Mouse (Mus musculus): Measurements from ENCODE around the gene Pan2. TPM values are rescaled to one million over a fixed set of nuclear protein-coding genes. Genes with fewer than 3 reads are reported as not detected.

The Pan2 gene
- total and polyA plus RNA-seq, 3 experiments = 10.6 to 18.5 (median 11.0) TPM

DNA sequence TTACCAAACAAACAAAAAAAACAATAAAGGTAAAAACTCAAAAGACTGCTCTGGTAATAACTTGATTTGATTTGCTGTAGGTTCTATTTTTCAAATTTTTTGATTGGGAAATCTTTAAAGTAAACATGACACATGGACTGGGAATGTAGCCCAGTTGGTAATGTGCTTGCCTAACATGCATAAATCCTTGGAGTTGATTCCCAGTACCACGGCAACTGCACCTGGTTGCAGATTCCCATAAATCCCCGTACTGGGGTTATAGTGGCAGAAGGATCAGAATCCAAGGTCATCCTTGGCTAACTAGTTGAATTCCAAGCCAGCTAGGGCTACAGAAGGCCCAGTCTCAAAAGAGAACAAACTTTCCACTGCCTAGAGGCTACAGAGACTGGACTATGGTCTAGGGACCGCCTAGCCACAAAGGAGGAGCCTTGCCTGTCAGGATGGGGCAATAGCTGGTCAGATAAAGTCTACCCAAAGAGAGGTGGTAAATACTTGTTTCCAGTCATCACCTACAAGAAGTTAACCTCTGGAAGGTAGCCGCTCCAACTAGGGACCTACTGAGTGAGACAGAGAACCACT, 49.4 kb upstream of the Pan2 start, which contains the start of gene Apon:
Gene Apon (plus strand): TSS at position 420 of the 579 bp plus-strand sequence.
- no peak within 1 kb of the TSS for H3K4me2 ChIP-seq (ENCODE audit: insufficient read depth, low read depth, poor library complexity, severe bottlenecking)
- H3K9me3 ChIP-seq (replicated peaks; ENCODE audit: low read length) = no peaks in the 10 kb centered on the region
- dilution Hi-C loops (cut with MboI; ENCODE audit: extremely low pct_ligation_motif_present, extremely low pct_unique_long_range_greater_than_20kb, low sequenced_read_pairs) = no loop called here

DNA sequence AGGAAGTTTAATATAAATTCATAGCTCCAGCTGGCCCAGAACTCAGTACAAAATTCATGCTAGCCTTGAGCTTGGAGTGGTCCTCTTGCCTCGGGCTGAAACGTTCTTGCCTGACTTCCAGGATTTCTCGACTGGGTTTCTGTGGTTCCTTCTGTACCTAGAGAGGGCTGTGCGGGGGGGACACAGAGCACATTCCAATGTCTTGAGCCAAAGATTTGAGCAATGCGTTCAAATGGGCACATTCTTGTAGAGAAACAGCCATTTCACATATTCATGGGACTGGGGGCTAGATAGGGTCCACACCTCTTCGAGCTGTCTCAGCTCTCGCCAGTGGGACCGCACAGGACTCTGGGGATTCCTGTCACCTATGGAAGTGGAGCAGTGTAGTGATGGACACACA, 47.2 kb upstream of the Pan2 start:
- Histone ChIP-seq H3K4me3 (replicated peaks in 1 of 3; ENCODE audit: low read depth in 2 of 3, low read length in 2 of 3, poor library complexity in 1 of 3) (no peak overlapping the region), H3K27ac (ENCODE audit: insufficient read depth, low read depth) (no peak overlapping the region), H3K36me3 (replicated peaks in 1 of 2; ENCODE audit: control insufficient read depth in 1 of 2, insufficient read depth in 1 of 2, low read length in 1 of 2) (peaks cover 17 to 36% of the 10 kb centered on the region in 2 experiments), H3K79me2 (replicated peaks; ENCODE audit: control insufficient read depth, extremely low read depth, insufficient read depth, poor library complexity, severe bottlenecking) (no peaks in the 10 kb centered on the region), H3K27me3 (replicated peaks) (no peaks in the 10 kb centered on the region), H3K9ac (ENCODE audit: insufficient read depth, low read depth) (no peak overlapping the region), H3K4me2 (ENCODE audit: insufficient read depth, low read depth, poor library complexity, severe bottlenecking) (no peak overlapping the region), H3K9me3 (replicated peaks; ENCODE audit: low read length) (no peaks in the 10 kb centered on the region), H3K4me1 (ENCODE audit: control insufficient read depth in 1 of 2, insufficient read depth in 2 of 2) (peaks cover 22 to 45% of the 10 kb centered on the region in 2 experiments)
- DNase-seq (ENCODE audit: extremely low read depth) = no peak
- dilution Hi-C loops (cut with MboI; ENCODE audit: extremely low pct_ligation_motif_present, extremely low pct_unique_long_range_greater_than_20kb, low sequenced_read_pairs) = no loop called here
- in situ Hi-C loops (cut with MboI; ENCODE audit: low pct_ligation_motif_present, low pct_unique_long_range_greater_than_20kb, low sequenced_read_pairs) = no loop called here
- TF ChIP-seq USF1 (IDR thresholded peaks at IDR 0.05; ENCODE audit: low read depth, low read length) = no peak
- TF ChIP-seq ZNF384 (IDR thresholded peaks at IDR 0.05; ENCODE audit: low read depth, low read length) = no peak
- no peak for TF ChIP-seq ZC3H11A (IDR thresholded peaks at IDR 0.05; ENCODE audit: low read depth, low read length)
- no peak for TF ChIP-seq PAX5 (IDR thresholded peaks at IDR 0.05; ENCODE audit: low read length)
- no peak for TF ChIP-seq ZKSCAN1 (IDR thresholded peaks at IDR 0.05; ENCODE audit: borderline replicate concordance, low read depth, low read length)

More for the DNA sequence above, 49.4 kb upstream of the Pan2 start, which contains the start of gene Apon:
- DNase-seq (ENCODE audit: extremely low read depth) = no peak
- Histone ChIP-seq H3K9ac (ENCODE audit: insufficient read depth, low read depth) (no peak within 1 kb of the TSS), H3K4me1 (ENCODE audit: control insufficient read depth in 1 of 2, insufficient read depth in 2 of 2) (peaks cover 13 to 26% of the 10 kb centered on the region in 2 experiments), H3K79me2 (replicated peaks; ENCODE audit: control insufficient read depth, extremely low read depth, insufficient read depth, poor library complexity, severe bottlenecking) (no peaks in the 10 kb centered on the region), H3K27me3 (replicated peaks) (no peaks in the 10 kb centered on the region), H3K4me3 (replicated peaks in 1 of 3; ENCODE audit: low read depth in 2 of 3, low read length in 2 of 3, poor library complexity in 1 of 3) (no peak within 1 kb of the TSS), H3K27ac (ENCODE audit: insufficient read depth, low read depth) (no peak within 1 kb of the TSS), H3K36me3 (replicated peaks in 1 of 2; ENCODE audit: control insufficient read depth in 1 of 2, insufficient read depth in 1 of 2, low read length in 1 of 2) (peaks cover 35 to 58% of the 10 kb centered on the region in 2 experiments)
- TF ChIP-seq EP300 (IDR thresholded peaks at IDR 0.05; ENCODE audit: low read length) (no peak), POLR2AphosphoS2 (IDR thresholded peaks at IDR 0.05; ENCODE audit: low read depth, low read length) (peak; percentile 50; the same call in 1 of the 2 replicates)
- in situ Hi-C loops (cut with MboI; ENCODE audit: low pct_ligation_motif_present, low pct_unique_long_range_greater_than_20kb, low sequenced_read_pairs) = loop anchor here (5.0 kb wide), 1 partner anchor 34 kb away; no protein-coding TSS in a partner anchor

DNA sequence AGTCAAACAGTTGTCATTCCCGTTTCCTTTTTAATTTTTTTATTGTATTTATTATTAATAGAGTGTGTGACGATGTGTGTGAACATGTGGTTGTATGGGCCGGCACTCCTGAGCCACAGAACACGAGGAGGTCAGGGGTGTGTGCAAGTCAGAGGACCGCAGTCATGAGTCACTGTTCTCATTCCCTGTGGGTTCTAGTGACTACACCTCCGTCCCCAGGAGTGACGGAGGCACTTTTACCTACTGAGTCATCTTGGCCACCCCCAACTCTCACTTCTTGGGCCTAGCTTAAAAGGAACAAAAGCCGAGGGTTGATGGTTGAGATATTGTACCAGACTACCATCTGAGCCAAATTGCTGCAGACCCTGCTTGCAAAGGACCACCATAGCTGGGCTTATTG, 46.8 kb upstream of the Pan2 start:
- H3K9ac ChIP-seq (ENCODE audit: insufficient read depth, low read depth) = peak overlapping the region; percentile 23; the same call in 1 of the 2 replicates
- H3K27me3 ChIP-seq (replicated peaks) = no peaks in the 10 kb centered on the region
- H3K36me3 ChIP-seq (replicated peaks in 1 of 2; ENCODE audit: control insufficient read depth in 1 of 2, insufficient read depth in 1 of 2, low read length in 1 of 2) = peaks cover 13 to 32% of the 10 kb centered on the region in 2 experiments
- DNase-seq (ENCODE audit: extremely low read depth) = peak; percentile 74
- no peaks in the 10 kb centered on the region for H3K9me3 ChIP-seq (replicated peaks; ENCODE audit: low read length)
- in situ Hi-C loops (cut with MboI; ENCODE audit: low pct_ligation_motif_present, low pct_unique_long_range_greater_than_20kb, low sequenced_read_pairs) = no loop called here
- H3K79me2 ChIP-seq (replicated peaks; ENCODE audit: control insufficient read depth, extremely low read depth, insufficient read depth, poor library complexity, severe bottlenecking) = no peaks in the 10 kb centered on the region
- peak overlapping the region in 1 of 3 experiments; percentile 3 for H3K4me3 ChIP-seq (replicated peaks in 1 of 3; ENCODE audit: low read depth in 2 of 3, low read length in 2 of 3, poor library complexity in 1 of 3)
- H3K4me2 ChIP-seq (ENCODE audit: insufficient read depth, low read depth, poor library complexity, severe bottlenecking) = 0 out of 2 replicates have a peak overlapping the region, but pooled peaks have one; percentile 1
- no peak overlapping the region for H3K27ac ChIP-seq (ENCODE audit: insufficient read depth, low read depth)
- dilution Hi-C loops (cut with MboI; ENCODE audit: extremely low pct_ligation_motif_present, extremely low pct_unique_long_range_greater_than_20kb, low sequenced_read_pairs) = no loop called here
- peaks cover 23 to 47% of the 10 kb centered on the region in 2 experiments for H3K4me1 ChIP-seq (ENCODE audit: control insufficient read depth in 1 of 2, insufficient read depth in 2 of 2)
- TF ChIP-seq IRF4 (IDR thresholded peaks at IDR 0.05; ENCODE audit: low read depth, low read length) (peak; percentile 66), CHD1 (IDR thresholded peaks at IDR 0.05; ENCODE audit: low read depth, low read length) (no peak), ZNF384 (IDR thresholded peaks at IDR 0.05; ENCODE audit: low read depth, low read length) (no peak), MAX (IDR thresholded peaks at IDR 0.05; ENCODE audit: low read length) (peak; percentile 81), MAFK (IDR thresholded peaks at IDR 0.05; ENCODE audit: insufficient replicate concordance, low read length) (peak; percentile 77), POLR2AphosphoS2 (IDR thresholded peaks at IDR 0.05; ENCODE audit: low read depth, low read length) (no peak), TCF12 (IDR thresholded peaks at IDR 0.05; ENCODE audit: low read depth, low read length) (peak; percentile 56; the same call in 1 of the 2 replicates), ELF1 (IDR thresholded peaks at IDR 0.05; ENCODE audit: low read depth, low read length) (no peak), NRF1 (IDR thresholded peaks at IDR 0.05; ENCODE audit: low read depth, low read length) (no peak), MXI1 (IDR thresholded peaks at IDR 0.05; ENCODE audit: low read depth, low read length) (peak; percentile 84; the same call in 1 of the 2 replicates), ZKSCAN1 (IDR thresholded peaks at IDR 0.05; ENCODE audit: borderline replicate concordance, low read depth, low read length) (no peak), MEF2A (IDR thresholded peaks at IDR 0.05; ENCODE audit: borderline replicate concordance, low read depth, low read length) (peak; percentile 58), GABPA (IDR thresholded peaks at IDR 0.05; ENCODE audit: insufficient replicate concordance, low read depth, low read length) (no peak), USF1 (IDR thresholded peaks at IDR 0.05; ENCODE audit: low read depth, low read length) (no peak), MAZ (IDR thresholded peaks at IDR 0.05; ENCODE audit: low read depth, low read length) (no peak), E2F4 (IDR thresholded peaks at IDR 0.05; ENCODE audit: insufficient replicate concordance, low read depth, low read length) (no peak), POLR2A (IDR thresholded peaks at IDR 0.05; ENCODE audit: low read depth, low read length) (no peak), SIN3A (IDR thresholded peaks at IDR 0.05; ENCODE audit: low read length) (peak; percentile 48; the same call in 1 of the 2 replicates), SMC3 (IDR thresholded peaks at IDR 0.05; ENCODE audit: low read depth, low read length) (no peak), MYC (IDR thresholded peaks at IDR 0.05; ENCODE audit: low read depth, low read length) (peak; percentile 85), RAD21 (IDR thresholded peaks at IDR 0.05; ENCODE audit: low read depth, low read length) (no peak; the same call in 1 of the 2 replicates)

Data from CH12.LX (cell line).